Mouse (Mus musculus): ENCODE measurements around the gene Notum.
"Not testable (repeated sequence)": the region's sequence is repeated elsewhere in the genome, so short reads cannot be mapped to it uniquely, and the experiment has no call there.

GRCm38 (mm10) chr11:120675875-120676274, 14.9 kb upstream of the Notum start:
- TF ChIP-seq EP300, CTCF (IDR thresholded peaks at IDR 0.05; ENCODE audit: low read depth): not testable (repeated sequence)

Data from heart, postnatal 0 days (tissue).